Mouse (Mus musculus): ENCODE measurements around the gene Gm20403.

GRCm38 (mm10) chr12:54980532-54980931 is 5.8 kb downstream of the Gm20403 start:
- TF ChIP-seq ZMIZ1 (IDR thresholded peaks at IDR 0.05; ENCODE audit: low read depth, low read length), result no peak
- no peak for TF ChIP-seq POLR2A (IDR thresholded peaks at IDR 0.05; ENCODE audit: low read depth, low read length)
- TF ChIP-seq CHD1 (IDR thresholded peaks at IDR 0.05; ENCODE audit: low read depth, low read length), result no peak
- TF ChIP-seq CTCF (conservative IDR thresholded peaks at IDR 0.05 in 1 of 2, IDR thresholded peaks at IDR 0.05 in 1 of 2; ENCODE audit: low read depth in 2 of 2, low read length in 2 of 2), result no peak
- no peak for TF ChIP-seq ZKSCAN1 (IDR thresholded peaks at IDR 0.05; ENCODE audit: borderline replicate concordance, low read depth, low read length)
- TF ChIP-seq USF1 (IDR thresholded peaks at IDR 0.05; ENCODE audit: low read depth, low read length), result no peak

All from CH12.LX (cell line).